ENCODE assay signal across 18 mouse cellular contexts in genomic region chr13:31567099-31567498, GRCm38 (mm10). TPM values are rescaled to one million over a fixed set of nuclear protein-coding genes. Genes with fewer than 3 reads are reported as not detected.
"Had no signal": no experiment of that assay in that cellular context is flagged by ENCODE, and none has a peak within 500 bp of the region (broad histone marks: within the 10 kb centered on the region; RNA-seq: fewer than 3 reads in every experiment).

No protein-coding gene starts in this region.

- H3K36me3 ChIP-seq: limb, embryonic 10.5 days; liver, embryonic 15.5 days; midbrain, embryonic 15.5 days; neural tube, embryonic 13.5 days had no signal

- H3K4me3 ChIP-seq: layer of hippocampus, adult 2 months; limb, embryonic 10.5 days; liver, embryonic 15.5 days; midbrain, embryonic 15.5 days; neural tube, embryonic 13.5 days had no signal

- H3K9ac ChIP-seq: liver, embryonic 15.5 days; lung, embryonic 14.5 days; midbrain, embryonic 15.5 days; neural tube, embryonic 13.5 days had no signal

- ATAC-seq: midbrain, embryonic 15.5 days had no signal

- DNase-seq: kidney, adult 11 months; kidney, adult 9 months; kidney, postnatal 36 days; lung, embryonic 14.5 days; lung, postnatal 10 days; lung, postnatal 4 days; retina, postnatal 1 day; right cerebral cortex, postnatal 4 days; spleen, adult 18-20 months; thymus, adult 2 months; thymus, postnatal 25 days had no signal

- H3K4me2 ChIP-seq: liver, embryonic 15.5 days; lung, embryonic 14.5 days; midbrain, embryonic 11.5 days; midbrain, embryonic 15.5 days; neural tube, embryonic 13.5 days had no signal

- H3K27ac ChIP-seq: kidney, postnatal 0 days; layer of hippocampus, adult 2 months; limb, embryonic 10.5 days; liver, embryonic 15.5 days; midbrain, embryonic 15.5 days; neural tube, embryonic 13.5 days had no signal

- H3K4me1 ChIP-seq: liver, embryonic 15.5 days; midbrain, embryonic 15.5 days; neural tube, embryonic 13.5 days had no signal

- H3K9me3 ChIP-seq: limb, embryonic 10.5 days; liver, embryonic 15.5 days; midbrain, embryonic 15.5 days; neural tube, embryonic 13.5 days had no signal

RNA-seq across cellular contexts. Expression of gene A530084C06Rik, which starts 8.0 kb away (rescaled TPM):
- polyA plus RNA-seq: kidney, postnatal 0 days; limb, embryonic 10.5 days; liver, embryonic 15.5 days; lung, embryonic 14.5 days; midbrain, embryonic 11.5 days; midbrain, embryonic 15.5 days; neural tube, embryonic 13.5 days had no signal

RNA-seq across cellular contexts. Expression of gene Foxq1, which starts 11.2 kb away (rescaled TPM):
- polyA plus RNA-seq: limb, embryonic 10.5 days had no signal

RNA-seq across cellular contexts. Expression of gene Foxf2, which starts 58.5 kb away (rescaled TPM):
- polyA plus RNA-seq: kidney, postnatal 0 days had no signal
